Mouse (Mus musculus): ENCODE results near the gene Homer2. TPM values are rescaled to one million over a fixed set of nuclear protein-coding genes. Genes with fewer than 3 reads are reported as not detected.

Gene Homer2
- 15.6 TPM for polyA plus RNA-seq (2014; fragmentation: Illumina TruSeq; extraction: RNeasy Lipid Tissue Mini Kit (QIAGEN cat#74804); ENCODE audit: low read depth, low replicate concordance)

GRCm38 (mm10) chr7:81707471-81708140 is at the start of gene Homer2:
Gene Homer2 (minus strand): TSS chr7:81707527.

GRCm38 (mm10) chr7:81571108-81571940 is 136.0 kb downstream of the Homer2 start, which contains the start of gene Whamm:
Gene Whamm (plus strand): TSS chr7:81571266.

GRCm38 (mm10) chr7:81566892-81567291 is 140.4 kb downstream of the Homer2 start, which contains the start of gene Fsd2:
Gene Fsd2 (minus strand): TSS chr7:81566944.

Other genes starting within 250 kb of the Homer2 start
- gene Ap3b2, start 213.6 kb downstream of the Homer2 start, polyA plus RNA-seq (2014; fragmentation: Illumina TruSeq; extraction: RNeasy Lipid Tissue Mini Kit (QIAGEN cat#74804); ENCODE audit: low read depth, low replicate concordance) = 0.44 TPM
- gene BC048679, start 209.2 kb downstream of the Homer2 start, polyA plus RNA-seq (2014; fragmentation: Illumina TruSeq; extraction: RNeasy Lipid Tissue Mini Kit (QIAGEN cat#74804); ENCODE audit: low read depth, low replicate concordance) = not detected
- gene Fsd2, start 140.6 kb downstream of the Homer2 start, polyA plus RNA-seq (2014; fragmentation: Illumina TruSeq; extraction: RNeasy Lipid Tissue Mini Kit (QIAGEN cat#74804); ENCODE audit: low read depth, low replicate concordance) = 0.16 TPM
- gene Whamm, start 136.3 kb downstream of the Homer2 start, polyA plus RNA-seq (2014; fragmentation: Illumina TruSeq; extraction: RNeasy Lipid Tissue Mini Kit (QIAGEN cat#74804); ENCODE audit: low read depth, low replicate concordance) = 10.4 TPM
- 266 TPM for gene Ramac, start 55.4 kb upstream of the Homer2 start, polyA plus RNA-seq (2014; fragmentation: Illumina TruSeq; extraction: RNeasy Lipid Tissue Mini Kit (QIAGEN cat#74804); ENCODE audit: low read depth, low replicate concordance)
- 5.6 TPM for gene 3110040N11Rik, start 82.0 kb upstream of the Homer2 start, polyA plus RNA-seq (2014; fragmentation: Illumina TruSeq; extraction: RNeasy Lipid Tissue Mini Kit (QIAGEN cat#74804); ENCODE audit: low read depth, low replicate concordance)
- gene Btbd1, start 121.9 kb upstream of the Homer2 start, polyA plus RNA-seq (2014; fragmentation: Illumina TruSeq; extraction: RNeasy Lipid Tissue Mini Kit (QIAGEN cat#74804); ENCODE audit: low read depth, low replicate concordance) = 276 TPM
- not detected for gene Gm10160, start 148.3 kb upstream of the Homer2 start, polyA plus RNA-seq (2014; fragmentation: Illumina TruSeq; extraction: RNeasy Lipid Tissue Mini Kit (QIAGEN cat#74804); ENCODE audit: low read depth, low replicate concordance)
- gene Tm6sf1, start 151.5 kb upstream of the Homer2 start, polyA plus RNA-seq (2014; fragmentation: Illumina TruSeq; extraction: RNeasy Lipid Tissue Mini Kit (QIAGEN cat#74804); ENCODE audit: low read depth, low replicate concordance) = 18.3 TPM
- gene Hdgfl3, start 226.9 kb upstream of the Homer2 start, polyA plus RNA-seq (2014; fragmentation: Illumina TruSeq; extraction: RNeasy Lipid Tissue Mini Kit (QIAGEN cat#74804); ENCODE audit: low read depth, low replicate concordance) = 19.0 TPM